Mouse (Mus musculus) heart, embryonic 11.5 days (tissue): ENCODE data around the gene Ptprn2. TPM values are rescaled to one million over a fixed set of nuclear protein-coding genes. Genes with fewer than 3 reads are reported as not detected.

Source experiments
- ATAC-seq: fragments of 200-750 bp; cut with Nextera tagmentation; replicated peaks from 2 replicates; pipeline ENCODE4 v1.8.0; 2017; ENCODE audit warnings: moderate library complexity; ENCODE audit not compliant: insufficient number of reproducible peaks, low FRiP score, low TSS enrichment
- H3K27ac ChIP-seq: fragments of 300-500 bp; sonication (generic); 2 replicates; pipeline ENCODE4 v1.5.1; 2014; ENCODE audit warnings: mild to moderate bottlenecking, low read depth, low read length
- H3K27me3 ChIP-seq: fragments of 300-500 bp; sonication (generic); 2 replicates; pipeline ENCODE4 v1.6.1; 2014; ENCODE audit warnings: mild to moderate bottlenecking, low read length, mixed read lengths; ENCODE audit not compliant: control insufficient read depth, insufficient read depth
- H3K36me3 ChIP-seq: fragments of 300-500 bp; sonication (generic); 2 replicates; pipeline ENCODE4 v1.6.1; 2014; ENCODE audit warnings: mild to moderate bottlenecking, low read length, moderate library complexity, mixed read lengths; ENCODE audit not compliant: control insufficient read depth, insufficient read depth
- H3K4me1 ChIP-seq: fragments of 300-500 bp; sonication (generic); 2 replicates; pipeline ENCODE4 v1.6.1; 2014; ENCODE audit warnings: low read length; ENCODE audit not compliant: control insufficient read depth, insufficient read depth
- H3K4me2 ChIP-seq: fragments of 300-500 bp; sonication (generic); 2 replicates; pipeline ENCODE4 v1.6.1; 2014; ENCODE audit warnings: mild to moderate bottlenecking, moderate library complexity
- H3K4me3 ChIP-seq: fragments of 300-500 bp; sonication (generic); 2 replicates; pipeline ENCODE4 v1.5.1; 2014; ENCODE audit warnings: low read depth, low read length
- H3K9ac ChIP-seq: fragments of 300-500 bp; sonication (generic); 2 replicates; pipeline ENCODE4 v1.6.1; 2014; ENCODE audit warnings: mild to moderate bottlenecking, low read depth, low read length, moderate library complexity
- H3K9me3 ChIP-seq: fragments of 300-500 bp; sonication (generic); replicated peaks from 2 replicates; pipeline ENCODE4 v1.6.1; 2016; ENCODE audit warnings: low read length; ENCODE audit not compliant: control insufficient read depth
- WGBS: fragments of 180-500 bp; shearing (Covaris S2); extraction: QIAGEN DNeasy Blood & Tissue Kit; methylation state at CpG from one replicate; pipeline ENCODE4 v1.1.7; 2014; ENCODE audit not compliant: insufficient replicate concordance; 5-methylcytosine and 5-hydroxymethylcytosine counted together
- polyA plus RNA-seq: library from polyadenylated mRNA; unstranded; fragments of >200 nt; fragmentation: Nextera tagmentation; extraction: Ambion mirVana; gene quantifications from 2 replicates; pipeline ENCODE4 v1.2.1, GENCODE M21; 2014

The Ptprn2 gene
- polyA plus RNA-seq, 1 experiment from 2014 or later, result not detected

- H3K27me3 ChIP-seq, result no peaks in the 10 kb centered on the region
- H3K4me1 ChIP-seq, result no peaks in the 10 kb centered on the region; the same call in 1 of the 2 replicates
- no peak overlapping the region for H3K27ac ChIP-seq
- 69% methylated on average over 2 of the region's 2 CpGs for WGBS
- ATAC-seq, result no peak
- H3K9ac ChIP-seq, result no peak overlapping the region
- no peaks in the 10 kb centered on the region for H3K9me3 ChIP-seq
- no peak overlapping the region for H3K4me2 ChIP-seq
- no peaks in the 10 kb centered on the region for H3K36me3 ChIP-seq
- no peak overlapping the region for H3K4me3 ChIP-seq
These were observed 100.6 kb downstream of the Ptprn2 start for GRCm38 (mm10) chr12:116586167-116586566.

- Histone ChIP-seq H3K9ac (no peak overlapping the region), H3K27ac (no peak overlapping the region), H3K36me3 (no peaks in the 10 kb centered on the region), H3K4me1 (no peaks in the 10 kb centered on the region), H3K4me2 (no peak overlapping the region), H3K9me3 (no peaks in the 10 kb centered on the region), H3K4me3 (no peak overlapping the region), H3K27me3 (no peaks in the 10 kb centered on the region)
- 44% methylated on average over 3 of the region's 3 CpGs for WGBS
- ATAC-seq, result no peak
These were observed 102.0 kb downstream of the Ptprn2 start for GRCm38 (mm10) chr12:116587548-116587947.

GRCm38 (mm10) chr12:116590076-116590475, 104.6 kb downstream of the Ptprn2 start:
- WGBS, result 88% methylated on average over 5 of the region's 5 CpGs
- H3K36me3 ChIP-seq, result no peaks in the 10 kb centered on the region
- ATAC-seq, result no peak

GRCm38 (mm10) chr12:116594457-116594856, 108.9 kb downstream of the Ptprn2 start:
- no peak for ATAC-seq

More at GRCm38 (mm10) chr12:116590076-116590475, 104.6 kb downstream of the Ptprn2 start:
- Histone ChIP-seq H3K27ac (no peak overlapping the region), H3K9me3 (no peaks in the 10 kb centered on the region), H3K4me3 (no peak overlapping the region), H3K4me1 (no peaks in the 10 kb centered on the region), H3K4me2 (no peak overlapping the region), H3K9ac (no peak overlapping the region), H3K27me3 (no peaks in the 10 kb centered on the region)

GRCm38 (mm10) chr12:116594866-116595610, 109.5 kb downstream of the Ptprn2 start:
- H3K36me3 ChIP-seq, result no peaks in the 10 kb centered on the region
- no peak overlapping the region for H3K4me2 ChIP-seq
- H3K4me3 ChIP-seq, result no peak overlapping the region
- WGBS, result 86% methylated on average over 7 of the region's 7 CpGs
- no peaks in the 10 kb centered on the region for H3K9me3 ChIP-seq
- H3K27ac ChIP-seq, result no peak overlapping the region
- ATAC-seq, result no peak
- H3K4me1 ChIP-seq, result no peaks in the 10 kb centered on the region
- H3K27me3 ChIP-seq, result no peaks in the 10 kb centered on the region
- H3K9ac ChIP-seq, result no peak overlapping the region

More at GRCm38 (mm10) chr12:116594457-116594856, 108.9 kb downstream of the Ptprn2 start:
- WGBS, result 75% methylated on average over 8 of the region's 8 CpGs
- no peak overlapping the region for H3K4me3 ChIP-seq
- no peak overlapping the region for H3K27ac ChIP-seq
- H3K36me3 ChIP-seq, result no peaks in the 10 kb centered on the region
- H3K4me1 ChIP-seq, result no peaks in the 10 kb centered on the region
- H3K4me2 ChIP-seq, result no peak overlapping the region
- no peaks in the 10 kb centered on the region for H3K9me3 ChIP-seq
- H3K9ac ChIP-seq, result no peak overlapping the region
- H3K27me3 ChIP-seq, result no peaks in the 10 kb centered on the region

GRCm38 (mm10) chr12:116595727-116596126, 110.2 kb downstream of the Ptprn2 start:
- no peak overlapping the region for H3K9ac ChIP-seq
- no peaks in the 10 kb centered on the region for H3K4me1 ChIP-seq
- no peak overlapping the region for H3K27ac ChIP-seq
- no peak overlapping the region for H3K4me3 ChIP-seq
- no peak overlapping the region for H3K4me2 ChIP-seq
- H3K36me3 ChIP-seq, result no peaks in the 10 kb centered on the region
- no peak for ATAC-seq
- H3K27me3 ChIP-seq, result no peaks in the 10 kb centered on the region
- WGBS, result 88% methylated on average over 4 of the region's 4 CpGs
- H3K9me3 ChIP-seq, result no peaks in the 10 kb centered on the region

GRCm38 (mm10) chr12:116596993-116597392, 111.5 kb downstream of the Ptprn2 start:
- WGBS, result 85% methylated on average over 20 of the region's 20 CpGs
- H3K9ac ChIP-seq, result no peak overlapping the region
- H3K4me2 ChIP-seq, result no peak overlapping the region
- no peaks in the 10 kb centered on the region for H3K27me3 ChIP-seq
- ATAC-seq, result no peak
- no peaks in the 10 kb centered on the region for H3K4me1 ChIP-seq
- H3K36me3 ChIP-seq, result no peaks in the 10 kb centered on the region
- no peaks in the 10 kb centered on the region for H3K9me3 ChIP-seq
- no peak overlapping the region for H3K4me3 ChIP-seq
- no peak overlapping the region for H3K27ac ChIP-seq

- no peaks in the 10 kb centered on the region for H3K27me3 ChIP-seq
- H3K9me3 ChIP-seq, result no peaks in the 10 kb centered on the region
- no peaks in the 10 kb centered on the region for H3K36me3 ChIP-seq
- no peak for ATAC-seq
- H3K4me1 ChIP-seq, result no peaks in the 10 kb centered on the region
- 78% methylated on average over 5 of the region's 5 CpGs for WGBS
- H3K4me2 ChIP-seq, result no peak overlapping the region
- H3K27ac ChIP-seq, result no peak overlapping the region
- H3K9ac ChIP-seq, result no peak overlapping the region
- H3K4me3 ChIP-seq, result no peak overlapping the region
These were observed 112.2 kb downstream of the Ptprn2 start for GRCm38 (mm10) chr12:116597670-116598069.
